Mouse (Mus musculus): ENCODE measurements around the gene Lrrc4c. TPM values are rescaled to one million over a fixed set of nuclear protein-coding genes. Genes with fewer than 3 reads are reported as not detected.

The Lrrc4c gene
- 0.46 and 0.58 TPM in 2 replicates for polyA plus RNA-seq (2014; fragmentation: Nextera tagmentation; extraction: Ambion mirVana)

DNA sequence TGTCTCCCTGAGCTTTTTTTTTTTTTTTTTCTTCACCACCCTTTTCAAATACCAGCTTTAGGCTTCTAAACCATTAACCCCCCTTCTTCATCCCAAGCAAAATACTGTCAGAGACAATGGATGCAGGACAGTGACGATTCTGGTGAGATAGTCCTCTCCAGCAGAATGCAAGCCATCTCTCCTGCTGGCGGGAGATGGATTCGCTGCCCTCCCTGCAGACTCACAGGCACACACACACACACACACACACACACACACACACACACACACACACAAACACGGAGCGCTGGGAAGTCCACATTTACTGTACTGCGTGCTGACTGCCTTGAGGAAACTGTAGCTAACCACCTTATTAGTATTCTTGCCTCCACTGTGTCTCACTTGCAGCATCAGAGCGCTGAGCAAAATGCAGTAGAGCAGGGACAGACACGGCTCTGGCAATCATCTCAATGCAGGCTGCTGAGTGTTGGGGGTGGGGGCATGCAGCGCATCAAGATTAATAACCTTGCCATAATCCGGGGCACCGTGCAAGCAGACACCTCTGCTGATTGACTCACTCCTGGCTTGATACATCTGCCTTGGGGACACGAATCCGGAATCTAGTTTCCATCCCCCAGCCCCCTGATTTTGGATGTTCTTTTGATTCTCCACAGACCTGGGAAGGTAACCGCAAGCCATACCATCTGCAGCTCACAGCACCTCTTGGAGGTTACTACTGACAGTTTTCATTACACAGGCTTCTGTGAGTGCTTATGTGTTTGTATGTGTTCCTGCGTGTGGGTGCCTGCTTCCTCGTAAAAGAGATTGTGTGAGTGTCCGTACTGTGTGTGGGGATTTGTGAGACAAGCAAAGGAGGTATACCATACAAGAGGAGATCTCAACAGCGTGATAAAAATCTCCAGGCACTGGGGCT lies at the start of gene Lrrc4c:
Gene Lrrc4c, plus strand, starts transcription at position 783 of the 913 bp plus-strand sequence.
- Histone ChIP-seq H3K4me3 (ENCODE audit: low read length) (peak within 1 kb of the TSS; percentile 13; the same call in 1 of the 2 replicates), H3K27ac (ENCODE audit: low read depth, low read length) (no peak within 1 kb of the TSS), H3K36me3 (ENCODE audit: control insufficient read depth, insufficient read depth, low read length) (no peaks in the 10 kb centered on the region), H3K4me1 (ENCODE audit: control insufficient read depth, insufficient read depth, low read length) (no peaks in the 10 kb centered on the region), H3K27me3 (ENCODE audit: control insufficient read depth, insufficient read depth, low read length) (no peaks in the 10 kb centered on the region), H3K4me2 (replicated peaks; ENCODE audit: low read depth, low read length) (peak within 1 kb of the TSS; percentile 30), H3K9ac (ENCODE audit: low read depth, low read length) (no peak within 1 kb of the TSS), H3K9me3 (ENCODE audit: control insufficient read depth, low read length) (no peaks in the 10 kb centered on the region)
- 9% methylated on average over 18 of the region's 18 CpGs for WGBS
- peak; percentile 52; the same call in 1 of the 2 replicates for ATAC-seq (ENCODE audit: low FRiP score, low TSS enrichment)

DNA sequence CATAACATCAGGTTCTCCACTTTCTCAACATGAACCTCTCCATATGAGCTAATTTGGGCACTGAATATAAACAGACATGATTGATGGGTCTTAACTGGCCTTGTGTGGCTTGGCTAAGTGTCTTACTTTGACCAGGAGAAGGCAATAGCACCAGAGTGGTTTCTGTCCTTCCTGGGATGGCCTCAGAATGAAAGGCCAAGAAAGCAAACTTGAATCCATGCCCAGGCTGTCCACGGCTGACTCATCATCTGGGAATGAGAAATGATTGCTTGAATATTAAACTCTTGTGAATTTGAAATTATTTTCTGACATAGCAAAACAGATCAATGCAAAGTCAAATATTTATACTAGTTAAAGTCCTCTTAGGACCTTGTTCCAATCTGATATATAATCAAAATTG lies 42.9 kb upstream of the Lrrc4c start:
- Histone ChIP-seq H3K36me3 (ENCODE audit: control insufficient read depth, insufficient read depth, low read length) (no peaks in the 10 kb centered on the region), H3K4me2 (replicated peaks; ENCODE audit: low read depth, low read length) (no peak overlapping the region), H3K4me3 (ENCODE audit: low read length) (no peak overlapping the region), H3K9ac (ENCODE audit: low read depth, low read length) (no peak overlapping the region), H3K4me1 (ENCODE audit: control insufficient read depth, insufficient read depth, low read length) (no peaks in the 10 kb centered on the region), H3K27ac (ENCODE audit: low read depth, low read length) (no peak overlapping the region), H3K9me3 (ENCODE audit: control insufficient read depth, low read length) (no peaks in the 10 kb centered on the region), H3K27me3 (ENCODE audit: control insufficient read depth, insufficient read depth, low read length) (no peaks in the 10 kb centered on the region)
- WGBS = 90% methylated on average over 1 of the region's 1 CpGs
- ATAC-seq (ENCODE audit: low FRiP score, low TSS enrichment) = no peak

DNA sequence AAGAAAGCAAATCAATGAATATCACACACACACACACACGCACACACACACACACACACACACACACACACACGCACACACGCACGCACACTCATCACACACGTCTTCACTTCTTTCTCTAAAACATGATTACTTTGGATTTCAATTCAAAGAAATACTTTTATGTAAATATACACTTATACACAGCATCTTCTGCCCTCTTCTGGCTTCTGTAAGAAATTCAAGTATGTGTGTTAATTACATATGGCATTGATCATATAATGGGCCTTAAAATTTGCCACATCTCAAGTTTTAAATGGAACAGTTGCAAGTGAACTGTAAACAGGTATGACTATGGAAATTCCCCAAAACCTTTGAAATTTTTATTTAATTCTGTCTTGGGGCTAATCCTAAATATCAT lies 35.0 kb upstream of the Lrrc4c start:
- Histone ChIP-seq H3K4me2 (replicated peaks; ENCODE audit: low read depth, low read length) (no peak overlapping the region), H3K27me3 (ENCODE audit: control insufficient read depth, insufficient read depth, low read length) (no peaks in the 10 kb centered on the region), H3K4me3 (ENCODE audit: low read length) (no peak overlapping the region), H3K9me3 (ENCODE audit: control insufficient read depth, low read length) (no peaks in the 10 kb centered on the region), H3K36me3 (ENCODE audit: control insufficient read depth, insufficient read depth, low read length) (no peaks in the 10 kb centered on the region), H3K4me1 (ENCODE audit: control insufficient read depth, insufficient read depth, low read length) (no peaks in the 10 kb centered on the region), H3K9ac (ENCODE audit: low read depth, low read length) (no peak overlapping the region), H3K27ac (ENCODE audit: low read depth, low read length) (no peak overlapping the region)
- ATAC-seq (ENCODE audit: low FRiP score, low TSS enrichment) = no peak
- WGBS = 86% methylated on average over 5 of the region's 5 CpGs

DNA sequence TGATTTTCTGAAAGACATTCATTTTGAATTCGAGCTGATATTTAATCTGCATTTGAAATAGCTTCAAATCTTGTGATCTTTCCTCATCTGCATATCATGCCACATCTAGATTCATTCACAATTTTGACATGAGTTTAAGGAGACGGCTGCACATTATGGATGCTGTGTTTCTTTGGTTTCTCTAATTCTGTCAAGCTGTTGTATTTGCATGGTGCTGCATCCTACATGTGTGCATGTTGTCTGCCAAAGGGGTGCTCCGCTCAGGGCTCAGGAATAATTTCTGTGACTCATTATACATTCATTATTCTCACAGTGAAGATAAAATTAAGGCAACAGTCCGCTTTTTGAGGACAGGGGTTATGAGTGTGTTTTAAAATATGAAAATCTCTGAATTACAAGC lies 30.5 kb upstream of the Lrrc4c start:
- WGBS = 79% methylated on average over 4 of the region's 4 CpGs
- Histone ChIP-seq H3K9me3 (ENCODE audit: control insufficient read depth, low read length) (no peaks in the 10 kb centered on the region), H3K27ac (ENCODE audit: low read depth, low read length) (no peak overlapping the region), H3K36me3 (ENCODE audit: control insufficient read depth, insufficient read depth, low read length) (no peaks in the 10 kb centered on the region), H3K9ac (ENCODE audit: low read depth, low read length) (no peak overlapping the region), H3K4me2 (replicated peaks; ENCODE audit: low read depth, low read length) (no peak overlapping the region), H3K4me1 (ENCODE audit: control insufficient read depth, insufficient read depth, low read length) (no peaks in the 10 kb centered on the region), H3K27me3 (ENCODE audit: control insufficient read depth, insufficient read depth, low read length) (no peaks in the 10 kb centered on the region), H3K4me3 (ENCODE audit: low read length) (no peak overlapping the region)
- ATAC-seq (ENCODE audit: low FRiP score, low TSS enrichment) = no peak

DNA sequence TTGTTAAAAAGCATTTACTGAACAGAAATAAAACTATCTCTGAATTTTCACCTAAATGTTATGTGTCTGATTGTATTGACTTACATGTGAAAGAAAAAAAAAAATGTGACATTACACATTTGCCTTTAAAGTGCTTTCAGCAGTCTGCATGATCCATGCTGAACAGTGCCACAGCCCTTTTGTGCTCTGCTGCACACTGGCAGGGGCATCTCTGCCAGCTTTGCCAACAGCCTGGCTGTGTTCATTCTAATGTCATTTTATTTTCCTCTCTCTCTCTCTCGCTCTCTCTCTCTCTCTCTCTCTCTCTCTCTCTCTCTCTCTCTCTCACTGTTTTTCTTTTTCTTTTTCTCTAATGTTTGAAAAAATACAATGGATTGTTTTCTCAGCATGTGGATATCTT lies 27.4 kb upstream of the Lrrc4c start:
- H3K36me3 ChIP-seq (ENCODE audit: control insufficient read depth, insufficient read depth, low read length) = no peaks in the 10 kb centered on the region
- no peak overlapping the region for H3K9ac ChIP-seq (ENCODE audit: low read depth, low read length)
- H3K27me3 ChIP-seq (ENCODE audit: control insufficient read depth, insufficient read depth, low read length) = no peaks in the 10 kb centered on the region
- no peak overlapping the region for H3K4me2 ChIP-seq (replicated peaks; ENCODE audit: low read depth, low read length)
- no peaks in the 10 kb centered on the region for H3K9me3 ChIP-seq (ENCODE audit: control insufficient read depth, low read length)
- 88% methylated on average over 1 of the region's 1 CpGs for WGBS
- no peak for ATAC-seq (ENCODE audit: low FRiP score, low TSS enrichment)
- no peak overlapping the region for H3K27ac ChIP-seq (ENCODE audit: low read depth, low read length)
- no peak overlapping the region for H3K4me3 ChIP-seq (ENCODE audit: low read length)
- no peaks in the 10 kb centered on the region for H3K4me1 ChIP-seq (ENCODE audit: control insufficient read depth, insufficient read depth, low read length)

DNA sequence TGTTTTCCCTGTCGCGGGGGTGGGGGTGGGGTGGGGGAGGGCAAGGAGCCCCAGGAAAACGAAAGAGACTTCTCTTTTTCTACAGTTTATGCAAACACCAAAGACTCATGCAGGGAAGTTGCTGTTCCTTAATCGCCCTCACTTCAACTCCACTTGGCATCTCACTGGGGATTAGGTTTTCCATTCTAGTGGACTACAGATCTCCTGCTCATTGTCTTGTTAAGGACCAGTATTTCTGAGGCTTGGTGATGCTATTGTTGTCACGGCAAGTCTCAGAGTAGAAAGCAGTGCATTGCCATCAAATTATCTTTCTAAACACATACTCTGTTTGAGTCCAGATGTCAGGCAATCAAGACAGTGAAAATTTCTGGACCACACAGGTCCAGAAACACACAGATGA lies 2.9 kb upstream of the Lrrc4c start:
- Histone ChIP-seq H3K4me1 (ENCODE audit: control insufficient read depth, insufficient read depth, low read length) (no peaks in the 10 kb centered on the region), H3K4me3 (ENCODE audit: low read length) (no peak overlapping the region), H3K27ac (ENCODE audit: low read depth, low read length) (no peak overlapping the region), H3K9me3 (ENCODE audit: control insufficient read depth, low read length) (no peaks in the 10 kb centered on the region), H3K27me3 (ENCODE audit: control insufficient read depth, insufficient read depth, low read length) (no peaks in the 10 kb centered on the region), H3K36me3 (ENCODE audit: control insufficient read depth, insufficient read depth, low read length) (no peaks in the 10 kb centered on the region), H3K9ac (ENCODE audit: low read depth, low read length) (no peak overlapping the region), H3K4me2 (replicated peaks; ENCODE audit: low read depth, low read length) (no peak overlapping the region)
- 19% methylated on average over 5 of the region's 5 CpGs for WGBS
- no peak for ATAC-seq (ENCODE audit: low FRiP score, low TSS enrichment)

DNA sequence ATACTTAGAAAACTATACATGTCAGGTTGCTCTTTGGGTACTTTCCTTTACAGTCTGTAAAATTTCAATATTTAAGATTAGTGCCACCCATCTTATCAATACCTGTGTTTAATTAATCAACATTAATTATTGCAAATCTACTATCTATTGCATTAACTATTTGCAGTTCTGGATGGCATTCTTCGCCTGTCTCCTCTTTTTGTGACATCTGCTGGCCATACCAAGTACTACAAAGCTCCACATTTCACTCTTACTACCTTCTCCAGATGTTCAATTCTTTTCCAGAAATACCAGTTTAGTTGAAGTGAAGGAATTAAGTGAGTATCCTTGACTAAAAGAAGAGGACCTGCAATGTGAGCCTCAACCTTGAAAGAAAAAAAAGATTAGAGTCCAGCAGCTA lies 1.4 kb upstream of the Lrrc4c start:
- Histone ChIP-seq H3K27ac (ENCODE audit: low read depth, low read length) (no peak overlapping the region), H3K9ac (ENCODE audit: low read depth, low read length) (no peak overlapping the region), H3K4me2 (replicated peaks; ENCODE audit: low read depth, low read length) (no peak overlapping the region), H3K9me3 (ENCODE audit: control insufficient read depth, low read length) (no peaks in the 10 kb centered on the region), H3K27me3 (ENCODE audit: control insufficient read depth, insufficient read depth, low read length) (no peaks in the 10 kb centered on the region), H3K36me3 (ENCODE audit: control insufficient read depth, insufficient read depth, low read length) (no peaks in the 10 kb centered on the region), H3K4me1 (ENCODE audit: control insufficient read depth, insufficient read depth, low read length) (no peaks in the 10 kb centered on the region), H3K4me3 (ENCODE audit: low read length) (no peak overlapping the region)
- ATAC-seq (ENCODE audit: low FRiP score, low TSS enrichment) = no peak
- WGBS = 37% methylated on average over 1 of the region's 1 CpGs

DNA sequence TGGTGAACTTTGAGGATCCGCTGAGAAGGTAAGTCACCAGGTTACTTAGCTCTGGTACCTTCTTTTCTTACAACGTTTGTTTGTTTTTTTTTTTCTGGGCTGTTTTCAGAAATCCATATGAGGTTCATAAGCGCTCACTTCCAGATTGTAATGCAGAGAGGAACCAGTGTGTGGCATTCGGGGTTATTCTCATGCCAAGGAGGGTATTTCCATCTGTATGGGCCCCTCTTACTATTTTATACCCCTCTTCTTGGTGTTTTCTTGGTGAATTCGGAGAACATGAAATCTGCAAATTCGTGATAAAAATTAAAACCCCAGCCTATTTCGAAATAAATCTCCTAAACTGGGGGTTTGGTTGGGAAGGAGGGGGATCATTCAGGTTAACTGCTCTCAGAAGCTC lies 587 bp downstream of the Lrrc4c start:
- H3K4me3 ChIP-seq (ENCODE audit: low read length) = no peak overlapping the region
- H3K4me2 ChIP-seq (replicated peaks; ENCODE audit: low read depth, low read length) = peak overlapping the region; percentile 30; the same call in 1 of the 2 replicates
- no peak for ATAC-seq (ENCODE audit: low FRiP score, low TSS enrichment)
- WGBS = 12% methylated on average over 7 of the region's 7 CpGs
- no peaks in the 10 kb centered on the region for H3K36me3 ChIP-seq (ENCODE audit: control insufficient read depth, insufficient read depth, low read length)
- H3K27me3 ChIP-seq (ENCODE audit: control insufficient read depth, insufficient read depth, low read length) = no peaks in the 10 kb centered on the region
- H3K9ac ChIP-seq (ENCODE audit: low read depth, low read length) = no peak overlapping the region
- H3K9me3 ChIP-seq (ENCODE audit: control insufficient read depth, low read length) = no peaks in the 10 kb centered on the region
- H3K4me1 ChIP-seq (ENCODE audit: control insufficient read depth, insufficient read depth, low read length) = no peaks in the 10 kb centered on the region
- no peak overlapping the region for H3K27ac ChIP-seq (ENCODE audit: low read depth, low read length)

DNA sequence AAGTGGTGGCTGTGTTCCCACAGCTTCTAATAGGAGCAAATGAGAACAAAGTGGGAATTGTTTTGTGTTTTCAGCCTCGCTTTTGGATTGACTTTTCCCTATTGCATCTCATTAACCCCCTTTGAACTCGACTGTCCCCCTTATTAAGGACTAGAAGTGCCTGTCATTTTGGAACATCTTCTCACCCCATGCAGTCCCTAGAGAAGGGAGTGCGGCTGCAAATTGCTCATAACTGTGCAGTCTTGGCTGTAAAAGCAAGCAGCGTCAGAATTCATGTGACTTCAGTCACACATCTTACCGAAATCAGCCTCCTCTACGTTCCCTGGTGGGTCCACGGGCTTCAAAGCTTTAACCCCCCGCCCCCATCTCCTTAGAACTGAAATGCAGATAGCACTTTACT lies 1.2 kb downstream of the Lrrc4c start:
- H3K9ac ChIP-seq (ENCODE audit: low read depth, low read length) = no peak overlapping the region
- no peaks in the 10 kb centered on the region for H3K27me3 ChIP-seq (ENCODE audit: control insufficient read depth, insufficient read depth, low read length)
- no peak overlapping the region for H3K27ac ChIP-seq (ENCODE audit: low read depth, low read length)
- H3K4me2 ChIP-seq (replicated peaks; ENCODE audit: low read depth, low read length) = no peak overlapping the region
- 9% methylated on average over 8 of the region's 8 CpGs for WGBS
- H3K4me1 ChIP-seq (ENCODE audit: control insufficient read depth, insufficient read depth, low read length) = no peaks in the 10 kb centered on the region
- ATAC-seq (ENCODE audit: low FRiP score, low TSS enrichment) = no peak
- H3K9me3 ChIP-seq (ENCODE audit: control insufficient read depth, low read length) = no peaks in the 10 kb centered on the region
- no peaks in the 10 kb centered on the region for H3K36me3 ChIP-seq (ENCODE audit: control insufficient read depth, insufficient read depth, low read length)
- H3K4me3 ChIP-seq (ENCODE audit: low read length) = no peak overlapping the region
